Mouse (Mus musculus) CH12F3 (cell line): Measurements from ENCODE around the gene Jak1.

Experiments used
- in situ Hi-C: fragments of 300-500 bp; cut with MboI; formaldehyde crosslinking; loops from 2 replicates; pipeline ENCODE4 v1.14.3; 2020; ENCODE audit warnings: low sequenced_read_pairs

The Jak1 gene

GRCm38 (mm10) chr4:101158282-101158681, 106.8 kb downstream of the Jak1 start:
- in situ Hi-C loops: no loop called here

DNA sequence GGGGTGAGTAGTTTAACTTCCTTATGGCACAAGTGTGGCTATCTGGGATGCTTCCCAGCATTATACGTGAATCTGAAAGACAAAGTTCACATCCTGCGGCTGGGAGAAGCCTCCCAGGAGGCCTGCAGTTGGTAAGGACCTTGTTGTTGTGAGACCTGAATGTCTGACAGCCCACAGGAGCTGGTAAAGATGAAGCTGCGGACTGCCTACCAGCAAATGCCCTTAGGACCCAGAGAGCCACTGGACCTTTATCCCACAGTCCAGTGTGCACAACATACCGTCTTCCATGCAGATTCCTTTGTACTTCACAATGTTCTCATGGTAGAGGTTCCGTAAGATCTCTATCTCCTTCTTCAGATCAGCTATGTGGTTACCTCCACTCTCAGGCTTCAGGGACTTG, 107.6 kb downstream of the Jak1 start:
- in situ Hi-C loops: no loop called here

- in situ Hi-C loops: no loop called here
Observed at GRCm38 (mm10) chr4:101155541-101155940, 109.5 kb downstream of the Jak1 start.

DNA sequence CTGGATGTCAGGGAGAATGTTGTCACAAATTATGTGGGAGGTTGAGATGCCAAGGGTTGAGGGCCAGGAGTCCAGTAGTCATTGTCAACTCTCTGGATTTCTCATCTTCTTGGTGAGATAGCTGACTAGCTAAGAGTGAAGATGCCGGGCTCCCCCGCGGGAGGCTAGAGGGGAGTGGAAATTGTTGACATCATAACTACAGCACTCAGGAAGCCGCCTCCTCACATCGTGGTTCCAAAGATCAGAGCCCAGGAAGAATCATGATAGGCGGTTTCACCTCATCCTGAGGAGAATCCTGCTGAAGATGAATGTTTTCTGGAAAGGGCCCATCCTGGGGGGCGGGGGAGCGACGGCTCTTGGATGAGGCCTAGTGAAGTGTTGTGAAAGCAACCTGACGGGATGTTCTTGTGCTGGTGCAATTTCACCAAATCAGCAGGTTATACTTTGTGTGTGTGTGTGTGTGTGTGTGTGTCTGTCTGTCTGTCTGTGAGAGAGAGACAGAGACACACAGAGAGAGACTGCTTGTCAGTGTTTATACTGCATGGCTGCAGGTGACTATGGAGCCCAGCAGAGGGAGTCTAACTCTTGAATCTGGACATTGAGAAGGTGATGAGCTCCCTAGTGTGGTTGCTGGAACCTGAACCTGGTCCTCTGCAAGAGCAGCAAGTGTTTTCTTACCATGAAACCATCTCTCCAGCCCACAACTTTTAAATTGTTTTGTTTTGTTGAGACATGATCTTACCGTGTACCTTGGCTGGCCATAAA, 118.0 kb downstream of the Jak1 start:
- in situ Hi-C loops: no loop called here

GRCm38 (mm10) chr4:101146047-101146745, 118.9 kb downstream of the Jak1 start:
- in situ Hi-C loops: no loop called here

- in situ Hi-C loops: no loop called here
Observed at GRCm38 (mm10) chr4:101144790-101145189, 120.3 kb downstream of the Jak1 start.

GRCm38 (mm10) chr4:101144361-101144760, 120.7 kb downstream of the Jak1 start:
- in situ Hi-C loops: no loop called here

GRCm38 (mm10) chr4:101143901-101144300, 121.2 kb downstream of the Jak1 start:
- in situ Hi-C loops: no loop called here

DNA sequence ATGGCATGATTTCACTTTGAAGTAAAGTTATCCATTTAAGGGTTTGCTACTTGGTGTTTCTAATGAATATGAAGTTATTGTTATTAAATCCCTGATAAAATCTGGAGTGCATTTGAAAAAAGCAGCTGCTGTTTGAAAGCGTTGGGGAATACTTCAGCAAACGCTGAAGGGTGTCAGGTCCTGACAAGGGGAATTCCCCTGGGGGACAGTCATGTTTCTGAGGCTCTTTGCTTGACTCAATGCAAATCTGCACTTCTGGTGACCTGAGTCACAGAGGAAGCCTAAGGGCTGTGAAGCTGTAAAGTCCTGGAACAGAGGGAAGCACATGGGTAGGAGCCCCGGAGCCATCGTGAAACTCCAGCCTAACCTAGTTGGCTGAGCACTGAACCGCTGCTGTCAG, 123.3 kb downstream of the Jak1 start:
- in situ Hi-C loops: no loop called here

GRCm38 (mm10) chr4:101137975-101138374, 127.1 kb downstream of the Jak1 start:
- in situ Hi-C loops: no loop called here

DNA sequence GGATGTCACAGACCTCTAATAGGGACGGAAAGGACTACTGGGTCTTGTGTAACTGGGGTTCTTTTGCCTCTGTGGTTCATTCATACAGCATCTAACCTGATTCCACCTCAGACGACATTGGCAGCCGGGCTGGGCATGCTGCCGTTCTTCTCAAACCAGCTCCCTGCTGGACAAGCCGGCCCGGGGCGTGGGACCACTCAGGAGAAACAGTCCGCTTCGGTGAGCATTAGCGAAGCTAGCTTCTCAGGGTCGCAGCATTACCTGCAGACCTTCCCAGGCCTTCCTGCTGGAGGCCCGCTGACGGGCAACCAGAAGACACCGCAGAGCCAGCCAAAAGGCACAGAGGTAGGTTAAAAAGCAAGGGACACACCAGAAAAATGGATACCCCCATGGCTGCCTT, 129.2 kb downstream of the Jak1 start:
- in situ Hi-C loops: no loop called here

- in situ Hi-C loops: no loop called here
Observed at GRCm38 (mm10) chr4:101135013-101135412, 130.1 kb downstream of the Jak1 start.

- in situ Hi-C loops: no loop called here
Observed at GRCm38 (mm10) chr4:101121002-101121401, 144.1 kb downstream of the Jak1 start.

DNA sequence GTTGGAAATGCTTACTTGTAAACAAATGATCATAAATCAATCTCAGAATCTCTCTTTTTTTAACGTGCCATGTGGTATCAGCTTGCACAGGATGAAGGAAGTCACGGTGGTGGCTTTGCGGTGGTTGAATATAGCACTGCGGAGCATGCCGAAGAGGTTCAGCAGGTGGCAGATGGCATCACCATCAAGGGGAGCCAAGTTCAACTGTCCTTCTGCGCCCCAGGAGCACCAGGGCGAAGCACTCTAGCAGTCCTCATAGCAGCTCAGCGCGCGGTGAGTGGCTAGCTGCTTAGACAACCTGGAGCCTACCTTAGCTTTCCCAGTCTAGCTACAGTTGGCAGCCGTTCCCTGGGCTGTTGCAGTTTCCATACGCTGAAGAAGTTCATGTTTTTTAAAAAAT, 158.0 kb downstream of the Jak1 start:
- in situ Hi-C loops: no loop called here
